Mouse (Mus musculus): ENCODE results near the gene Hoxa9. TPM values are rescaled to one million over a fixed set of nuclear protein-coding genes. Genes with fewer than 3 reads are reported as not detected.

Hoxa9 gene
- polyA plus RNA-seq, 1 experiment from 2014 or later: 1.3 TPM

DNA sequence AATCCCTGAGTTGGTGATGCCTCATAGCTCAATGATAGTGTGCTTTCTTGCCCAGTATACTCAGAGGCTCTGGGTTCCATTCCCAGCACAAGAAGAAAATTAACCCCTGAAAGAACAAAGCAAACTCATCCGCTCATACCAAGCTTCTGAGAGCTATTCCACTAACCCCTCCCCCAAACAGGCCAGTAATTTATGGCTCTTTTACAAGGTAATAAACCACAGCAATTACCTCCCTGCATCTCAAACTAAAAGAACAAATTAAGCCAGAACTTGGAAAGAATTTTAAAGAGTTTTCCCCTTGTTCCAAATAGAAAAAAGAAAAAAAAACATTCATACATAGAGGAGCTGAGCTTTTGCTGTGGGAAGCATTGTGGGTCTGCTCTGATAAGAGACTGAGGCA is 48.1 kb downstream of the Hoxa9 start:
- Histone ChIP-seq H3K27me3 (peaks cover 91% of the 10 kb centered on the region), H3K36me3 (no peaks in the 10 kb centered on the region), H3K4me3 (peak overlapping the region; percentile 70), H3K4me1 (replicated peaks) (peaks cover 64% of the 10 kb centered on the region), H3K27ac (peak overlapping the region; percentile 99), H3K9ac (peak overlapping the region; percentile 97), H3K4me2 (peak overlapping the region; percentile 88), H3K9me3 (no peaks in the 10 kb centered on the region)
- 18% methylated on average over 1 of the region's 1 CpGs for WGBS
- no peak for ATAC-seq (ENCODE audit: low FRiP score)

DNA sequence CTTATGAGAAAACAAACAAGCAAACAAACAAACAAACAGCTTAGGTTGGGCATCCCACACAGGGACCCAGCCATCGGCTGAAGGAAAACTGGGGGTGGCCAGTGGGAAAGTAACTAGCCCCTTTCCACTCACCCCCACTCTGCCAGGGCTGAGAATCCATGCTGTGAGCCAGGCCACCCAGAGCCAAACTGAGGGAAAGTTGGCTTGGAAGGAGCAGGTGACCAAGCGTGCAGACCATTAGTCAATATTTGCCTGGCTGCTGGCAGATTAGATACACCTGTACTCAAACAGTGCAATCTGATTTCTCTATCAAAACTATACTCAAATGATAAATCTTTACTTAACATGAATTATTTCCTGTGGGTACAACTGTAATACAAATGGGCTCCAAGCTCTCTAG is 48.9 kb downstream of the Hoxa9 start:
- H3K9ac ChIP-seq: peak overlapping the region; percentile 97
- 21% methylated on average over 2 of the region's 2 CpGs for WGBS
- peaks cover 58% of the 10 kb centered on the region for H3K4me1 ChIP-seq (replicated peaks)
- no peaks in the 10 kb centered on the region for H3K36me3 ChIP-seq
- peak overlapping the region; percentile 88 for H3K4me2 ChIP-seq
- peak overlapping the region; percentile 70 for H3K4me3 ChIP-seq
- H3K27me3 ChIP-seq: peaks cover 84% of the 10 kb centered on the region
- H3K27ac ChIP-seq: peak overlapping the region; percentile 99
- no peak for ATAC-seq (ENCODE audit: low FRiP score)
- H3K9me3 ChIP-seq: no peaks in the 10 kb centered on the region

DNA sequence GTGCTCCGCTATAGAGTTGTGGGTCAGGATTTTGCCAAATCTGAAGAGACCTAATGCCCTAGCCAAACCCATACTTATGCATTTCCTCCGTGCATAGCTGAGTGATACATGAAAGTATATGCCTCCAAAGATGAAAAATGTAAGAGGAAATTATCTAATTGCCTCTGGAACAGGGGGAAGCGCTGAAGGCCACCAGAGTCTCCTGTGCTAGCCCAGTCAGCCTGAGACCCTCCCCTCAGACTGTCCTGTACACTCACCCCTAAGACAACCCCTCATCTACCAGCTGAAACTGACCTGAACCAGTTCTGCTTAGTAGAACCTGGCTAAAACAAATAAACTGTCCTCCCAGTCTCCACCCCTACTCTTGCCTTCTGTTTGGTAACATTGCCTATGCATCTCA is 50.2 kb downstream of the Hoxa9 start:
- Histone ChIP-seq H3K9me3 (no peaks in the 10 kb centered on the region), H3K36me3 (no peaks in the 10 kb centered on the region), H3K9ac (peak overlapping the region; percentile 97), H3K27ac (peak overlapping the region; percentile 99), H3K4me3 (peak overlapping the region; percentile 70), H3K27me3 (peaks cover 71% of the 10 kb centered on the region), H3K4me2 (peak overlapping the region; percentile 88), H3K4me1 (replicated peaks) (peaks cover 52% of the 10 kb centered on the region)
- no peak for ATAC-seq (ENCODE audit: low FRiP score)
- 5% methylated on average over 3 of the region's 3 CpGs for WGBS

DNA sequence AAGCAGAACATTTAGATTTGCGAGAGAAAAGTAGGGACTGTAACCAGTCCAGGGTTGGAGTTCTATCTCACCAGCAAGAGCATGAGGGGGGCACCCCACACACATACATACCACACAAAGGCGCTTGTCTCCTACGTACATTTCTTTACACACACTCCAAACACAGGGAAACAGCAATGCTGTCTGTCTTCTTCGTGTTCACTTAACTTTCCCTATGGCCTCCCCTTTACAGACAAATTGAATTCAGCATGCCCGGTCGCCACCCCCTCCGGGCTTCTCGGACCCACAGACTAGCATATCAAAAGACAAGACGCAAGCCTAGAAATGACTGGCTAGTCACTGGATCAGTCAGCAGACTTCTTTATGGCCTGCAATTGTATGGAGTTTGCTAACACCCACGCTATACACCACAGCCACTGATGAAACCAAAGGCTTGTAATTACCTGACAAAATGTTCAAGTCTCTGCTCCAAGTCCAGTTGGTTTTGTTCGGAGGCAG is 50.6 kb downstream of the Hoxa9 start:
- Histone ChIP-seq H3K4me1 (replicated peaks) (peaks cover 48% of the 10 kb centered on the region), H3K4me2 (peak overlapping the region; percentile 88), H3K9me3 (no peaks in the 10 kb centered on the region), H3K27ac (peak overlapping the region; percentile 99), H3K9ac (peak overlapping the region; percentile 97), H3K27me3 (peaks cover 66% of the 10 kb centered on the region), H3K4me3 (peak overlapping the region; percentile 70), H3K36me3 (no peaks in the 10 kb centered on the region)
- WGBS: under 1% methylated on average over 11 of the region's 11 CpGs
- ATAC-seq (ENCODE audit: low FRiP score): no peak

DNA sequence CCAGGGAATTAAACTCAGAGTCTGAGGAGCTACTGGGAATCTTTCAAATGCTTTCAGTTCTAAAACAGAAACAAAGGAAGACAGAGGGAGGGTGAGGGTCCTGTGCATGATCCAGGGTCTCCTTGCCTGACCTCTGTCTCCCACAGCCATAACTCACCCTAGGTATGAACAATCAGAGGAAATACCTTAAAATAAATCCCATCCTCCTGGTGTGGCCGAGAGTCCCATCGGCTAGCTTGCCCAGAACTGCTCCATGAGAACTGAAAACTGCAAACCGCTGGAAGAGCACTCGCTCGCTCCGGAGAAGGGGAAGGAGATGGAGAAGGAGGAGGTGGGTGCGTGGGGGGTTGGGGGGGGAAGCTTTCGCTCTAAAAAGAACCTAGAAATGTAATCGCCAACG is 51.2 kb downstream of the Hoxa9 start:
- Histone ChIP-seq H3K4me1 (replicated peaks) (peaks cover 43% of the 10 kb centered on the region), H3K9ac (peak overlapping the region; percentile 97), H3K9me3 (no peaks in the 10 kb centered on the region), H3K27ac (peak overlapping the region; percentile 99), H3K36me3 (no peaks in the 10 kb centered on the region), H3K4me2 (peak overlapping the region; percentile 88), H3K27me3 (peaks cover 61% of the 10 kb centered on the region), H3K4me3 (peak overlapping the region; percentile 70)
- no peak for ATAC-seq (ENCODE audit: low FRiP score)
- WGBS: 2% methylated on average over 10 of the region's 10 CpGs

DNA sequence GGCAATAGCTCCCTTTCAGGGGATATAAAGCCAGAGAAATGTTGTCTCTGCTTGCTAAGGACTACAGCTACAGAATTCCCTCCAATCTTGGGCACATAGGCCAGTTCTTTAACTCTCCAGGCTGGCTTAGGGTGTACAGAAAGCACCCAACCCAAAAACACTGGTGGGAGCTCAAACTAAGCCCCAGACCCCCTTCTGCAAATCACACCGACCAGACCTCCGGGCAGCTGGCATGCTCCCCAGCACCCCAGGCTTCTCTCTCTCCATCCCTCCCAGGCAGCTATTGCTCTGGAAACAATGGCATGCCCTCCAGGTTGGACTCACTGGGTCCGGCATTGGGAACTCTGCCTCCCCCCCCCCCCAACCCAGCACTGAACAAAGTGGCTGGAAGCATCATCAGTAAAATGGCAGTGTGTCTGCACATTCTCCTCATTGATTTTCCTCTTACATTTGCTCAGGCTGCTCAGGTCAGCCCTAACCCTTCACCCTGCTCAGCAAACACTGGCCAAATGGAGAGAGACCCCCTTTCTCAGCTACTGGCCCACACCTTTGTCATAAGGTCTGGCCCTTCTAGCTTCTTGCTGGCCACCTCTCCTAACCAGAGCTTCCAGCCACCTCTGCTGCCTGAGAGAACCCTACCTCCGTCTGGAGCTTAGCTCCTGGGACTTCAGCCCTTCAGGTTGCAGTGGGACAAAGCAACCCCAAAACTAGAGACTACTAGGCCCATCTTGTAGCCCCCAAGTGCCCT is 51.8 kb downstream of the Hoxa9 start:
- 1% methylated on average over 4 of the region's 4 CpGs for WGBS
- Histone ChIP-seq H3K36me3 (no peaks in the 10 kb centered on the region), H3K9ac (peak overlapping the region; percentile 97), H3K4me2 (peak overlapping the region; percentile 88), H3K4me3 (peak overlapping the region; percentile 70), H3K27ac (peak overlapping the region; percentile 99), H3K27me3 (peaks cover 55% of the 10 kb centered on the region), H3K9me3 (no peaks in the 10 kb centered on the region), H3K4me1 (replicated peaks) (peaks cover 37% of the 10 kb centered on the region)
- 0 out of 2 replicates have a peak, but pooled peaks have one; percentile 5 for ATAC-seq (ENCODE audit: low FRiP score)

DNA sequence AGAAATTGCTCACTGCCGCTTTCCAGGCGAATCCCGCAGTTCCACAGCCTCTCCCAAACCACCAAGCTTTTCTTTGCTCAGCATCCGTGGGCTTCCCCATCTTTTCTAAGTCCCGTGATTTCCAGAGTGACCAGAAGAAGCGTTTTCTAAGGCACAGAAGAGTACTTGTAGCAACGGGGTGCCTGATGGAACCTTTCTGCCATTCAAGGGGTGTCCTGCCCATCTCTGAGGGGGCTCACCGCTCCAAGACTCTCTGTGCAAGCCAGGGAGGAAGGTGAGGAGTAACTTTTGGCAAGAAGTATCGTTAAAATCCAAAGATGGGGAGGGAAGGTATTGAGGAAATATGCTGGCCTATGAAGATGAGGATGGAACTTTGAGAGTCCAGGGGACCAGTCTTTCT is 53.1 kb downstream of the Hoxa9 start:
- WGBS: 2% methylated on average over 9 of the region's 9 CpGs
- Histone ChIP-seq H3K9me3 (no peaks in the 10 kb centered on the region), H3K4me3 (peak overlapping the region; percentile 70), H3K27ac (peak overlapping the region; percentile 99), H3K36me3 (no peaks in the 10 kb centered on the region), H3K4me1 (replicated peaks) (peaks cover 32% of the 10 kb centered on the region), H3K27me3 (peaks cover 53% of the 10 kb centered on the region), H3K9ac (peak overlapping the region; percentile 97), H3K4me2 (peak overlapping the region; percentile 88)
- ATAC-seq (ENCODE audit: low FRiP score): no peak

DNA sequence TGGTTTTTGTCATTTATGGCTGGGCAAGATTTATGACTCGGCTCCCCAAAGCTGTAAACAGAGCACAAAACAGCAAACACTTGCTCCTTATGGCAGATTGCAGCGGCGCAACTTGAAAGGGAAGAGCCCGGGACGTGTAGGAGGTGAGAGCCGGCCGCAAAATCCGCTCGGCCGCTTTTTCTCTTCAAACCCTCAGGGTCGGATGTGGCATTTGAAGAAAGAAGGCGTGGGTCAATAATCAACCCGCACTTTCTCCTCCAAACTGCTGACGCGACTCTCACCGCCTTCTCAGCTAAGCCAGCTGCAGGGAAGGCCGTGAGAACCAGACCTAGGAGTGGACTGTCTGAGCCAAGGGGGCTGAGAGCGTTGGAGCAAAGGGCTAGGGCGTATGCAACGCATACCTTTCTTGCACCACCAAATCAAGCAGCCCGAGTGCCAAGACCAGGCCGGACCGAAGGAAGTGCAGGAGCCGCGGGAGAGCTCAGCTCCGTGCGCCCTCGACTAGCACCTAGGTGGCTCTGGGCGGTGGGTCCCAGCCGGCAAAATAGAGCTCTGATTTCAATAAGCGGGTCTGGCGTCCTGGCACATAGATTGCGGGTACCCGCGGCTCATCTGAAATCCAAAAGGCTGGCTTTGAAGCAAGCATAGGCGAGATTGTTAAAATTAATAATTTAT is 53.7 kb downstream of the Hoxa9 start, which contains the start of gene 5730596B20Rik:
Gene 5730596B20Rik (plus strand): TSS at position 438 of the 675 bp plus-strand sequence.
- Histone ChIP-seq H3K27me3 (peaks cover 52% of the 10 kb centered on the region), H3K9me3 (no peaks in the 10 kb centered on the region), H3K4me3 (peak within 1 kb of the TSS; percentile 70), H3K9ac (peak within 1 kb of the TSS; percentile 97), H3K4me2 (peak within 1 kb of the TSS; percentile 88), H3K27ac (peak within 1 kb of the TSS; percentile 99), H3K4me1 (replicated peaks) (peaks cover 34% of the 10 kb centered on the region), H3K36me3 (no peaks in the 10 kb centered on the region)
- under 1% methylated on average over 36 of the region's 36 CpGs for WGBS
- ATAC-seq (ENCODE audit: low FRiP score): no peak

DNA sequence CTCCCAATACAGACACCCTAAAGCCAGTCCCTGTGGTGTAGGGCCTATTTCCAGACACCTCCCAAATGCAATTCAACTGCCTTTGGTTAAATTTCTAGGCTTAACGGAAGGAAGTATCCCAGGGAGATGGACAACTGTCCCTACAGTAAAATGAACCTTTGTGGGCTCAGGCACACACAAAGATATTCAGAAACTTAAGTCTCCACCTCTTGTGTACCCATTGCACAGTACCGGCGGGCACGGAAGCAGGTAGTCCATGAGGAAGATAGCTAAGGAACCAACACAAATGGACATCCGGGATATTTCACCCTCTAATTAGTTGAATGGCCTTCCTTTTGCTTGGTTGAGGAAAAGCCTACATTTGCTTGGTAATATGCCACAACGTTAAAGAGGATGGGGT is 54.5 kb downstream of the Hoxa9 start:
- peak overlapping the region; percentile 88 for H3K4me2 ChIP-seq
- H3K9ac ChIP-seq: peak overlapping the region; percentile 97
- H3K27ac ChIP-seq: peak overlapping the region; percentile 99
- under 1% methylated on average over 6 of the region's 6 CpGs for WGBS
- ATAC-seq (ENCODE audit: low FRiP score): no peak
- H3K4me1 ChIP-seq (replicated peaks): peaks cover 34% of the 10 kb centered on the region
- H3K36me3 ChIP-seq: no peaks in the 10 kb centered on the region
- no peaks in the 10 kb centered on the region for H3K9me3 ChIP-seq
- H3K27me3 ChIP-seq: peaks cover 48% of the 10 kb centered on the region
- peak overlapping the region; percentile 70 for H3K4me3 ChIP-seq

DNA sequence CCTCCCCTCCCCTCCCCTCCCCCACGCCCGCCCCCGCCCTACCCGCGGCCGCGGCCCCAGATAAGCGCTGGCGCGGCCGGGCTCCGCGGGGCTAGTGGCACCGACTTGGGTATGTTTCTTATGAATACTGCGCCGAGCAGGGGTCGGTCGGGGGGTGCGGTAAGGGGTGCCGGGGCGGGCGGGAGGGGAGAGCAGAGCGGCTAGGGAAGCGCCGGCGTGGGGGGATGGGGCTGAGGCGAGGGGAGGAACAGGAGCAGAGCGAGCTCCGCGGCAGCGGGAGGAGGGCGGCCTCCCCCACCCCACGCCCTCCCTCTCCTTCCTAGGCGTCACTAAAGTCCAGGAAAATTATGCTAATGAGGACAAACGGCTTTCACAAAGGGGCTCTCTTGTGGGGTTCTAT is 55.0 kb downstream of the Hoxa9 start:
- Histone ChIP-seq H3K4me2 (peak overlapping the region; percentile 88), H3K36me3 (no peaks in the 10 kb centered on the region; the same call in 1 of the 2 replicates), H3K4me1 (replicated peaks) (peaks cover 34% of the 10 kb centered on the region), H3K27ac (peak overlapping the region; percentile 99), H3K27me3 (peaks cover 48% of the 10 kb centered on the region), H3K9me3 (no peaks in the 10 kb centered on the region), H3K9ac (peak overlapping the region; percentile 97), H3K4me3 (peak overlapping the region; percentile 70)
- ATAC-seq (ENCODE audit: low FRiP score): peak; percentile 62
- under 1% methylated on average over 19 of the region's 35 CpGs for WGBS

DNA sequence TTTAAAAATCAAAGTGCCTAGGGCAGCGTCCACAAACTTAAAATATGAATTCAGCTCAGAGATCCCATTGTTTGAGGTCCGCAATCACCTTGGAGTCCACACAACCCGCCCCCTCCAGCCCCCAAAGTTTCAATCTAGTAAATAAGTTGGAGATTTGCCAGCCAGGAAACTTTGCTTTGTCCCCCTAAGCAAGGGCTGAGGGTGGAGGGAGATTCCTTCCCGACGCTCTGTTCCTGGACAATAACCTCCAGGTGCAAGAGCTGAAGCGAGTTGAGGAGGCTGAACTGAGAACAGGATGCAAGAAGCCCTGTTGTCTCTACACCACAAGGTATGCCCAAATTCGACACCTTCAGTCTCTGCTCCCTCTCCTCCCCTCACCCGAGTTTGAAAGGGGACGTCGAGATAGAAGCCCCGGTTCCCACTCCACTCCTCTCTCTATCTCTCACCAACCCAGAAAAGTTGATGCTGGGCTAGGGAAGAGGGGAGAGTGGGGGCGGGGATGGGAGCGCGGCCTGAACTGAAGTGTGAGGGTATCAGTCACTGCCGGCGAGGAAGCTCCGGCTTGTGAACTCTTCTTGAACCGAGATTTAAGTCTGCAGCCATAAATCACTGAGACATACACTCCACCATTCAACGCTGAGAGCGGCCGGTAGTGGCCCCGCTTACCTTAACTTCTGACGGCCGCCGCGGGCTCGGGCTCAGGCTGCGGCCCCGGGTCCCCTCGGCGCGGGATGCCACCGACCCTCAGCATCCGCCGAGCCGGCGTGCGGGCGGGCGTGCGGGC is 55.7 kb downstream of the Hoxa9 start:
- under 1% methylated on average over 30 of the region's 41 CpGs for WGBS
- Histone ChIP-seq H3K4me1 (replicated peaks) (peaks cover 34% of the 10 kb centered on the region), H3K4me3 (peak overlapping the region; percentile 70), H3K36me3 (no peaks in the 10 kb centered on the region; the same call in 1 of the 2 replicates), H3K9me3 (no peaks in the 10 kb centered on the region), H3K4me2 (peak overlapping the region; percentile 88), H3K27ac (peak overlapping the region; percentile 99), H3K9ac (peak overlapping the region; percentile 97), H3K27me3 (peaks cover 47% of the 10 kb centered on the region)
- ATAC-seq (ENCODE audit: low FRiP score): no peak

DNA sequence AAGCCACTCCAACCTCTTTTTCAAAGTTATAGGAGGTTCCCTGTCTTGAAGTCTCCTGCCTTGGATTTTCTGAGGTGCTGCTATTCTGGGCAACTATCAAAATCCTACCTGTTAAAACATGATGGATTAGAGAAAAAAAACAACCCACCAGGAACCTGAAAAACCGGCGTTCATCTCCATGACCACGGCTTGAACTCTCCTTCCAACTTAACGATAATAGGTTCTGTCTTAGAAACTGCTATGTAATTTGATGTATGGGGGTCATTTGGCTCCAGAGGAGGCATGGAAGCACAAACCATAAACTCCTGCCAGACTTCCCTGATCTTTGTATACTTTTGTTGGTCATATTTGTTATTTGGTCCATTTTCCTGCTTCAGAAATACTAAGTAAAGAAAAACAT is 57.2 kb downstream of the Hoxa9 start:
- ATAC-seq (ENCODE audit: low FRiP score): no peak
- H3K27ac ChIP-seq: peak overlapping the region; percentile 100
- peak overlapping the region; percentile 88 for H3K4me2 ChIP-seq
- WGBS: 7% methylated on average over 4 of the region's 4 CpGs
- peaks cover 38% of the 10 kb centered on the region for H3K27me3 ChIP-seq
- H3K4me3 ChIP-seq: peak overlapping the region; percentile 70
- no peaks in the 10 kb centered on the region for H3K9me3 ChIP-seq
- peaks cover 3% of the 10 kb centered on the region; the same call in 1 of the 2 replicates for H3K36me3 ChIP-seq
- peaks cover 42% of the 10 kb centered on the region for H3K4me1 ChIP-seq (replicated peaks)
- peak overlapping the region; percentile 100 for H3K9ac ChIP-seq

Measured in hindbrain, embryonic 13.5 days (tissue).